Mouse (Mus musculus) thymus, postnatal 36 days (tissue): ENCODE results near the gene Btg1.

Experiments used
- DNase-seq, 2 experiments: peaks; one replicate each; pipeline ENCODE4 v3.0.0; 2022; ENCODE audit warnings: mixed read lengths in 2 of 2

Gene Btg1

GRCm38 (mm10) chr10:96616001-96616708 lies 651 bp upstream of the Btg1 start:
- no peak for DNase-seq

GRCm38 (mm10) chr10:96617221-96617950 lies 580 bp downstream of the Btg1 start:
- peak; percentile 66 to 78 for DNase-seq

- DNase-seq = peak; percentile 87
These were observed 1.3 kb downstream of the Btg1 start for GRCm38 (mm10) chr10:96617951-96618575.

- no peak for DNase-seq
These were observed 3.4 kb downstream of the Btg1 start for GRCm38 (mm10) chr10:96619951-96620889.

- DNase-seq = peak; percentile 63 to 79
These were observed 4.1 kb downstream of the Btg1 start for GRCm38 (mm10) chr10:96620890-96621271.

GRCm38 (mm10) chr10:96621361-96621945 lies 4.6 kb downstream of the Btg1 start:
- DNase-seq = no peak

- DNase-seq = no peak
These were observed 5.3 kb downstream of the Btg1 start for GRCm38 (mm10) chr10:96621980-96622645.

GRCm38 (mm10) chr10:96622761-96623632 lies 6.2 kb downstream of the Btg1 start:
- DNase-seq = no peak

- no peak for DNase-seq
These were observed 6.9 kb downstream of the Btg1 start for GRCm38 (mm10) chr10:96623633-96624195.

- no peak for DNase-seq
These were observed 7.6 kb downstream of the Btg1 start for GRCm38 (mm10) chr10:96624406-96624805.

- DNase-seq = no peak
These were observed 8.3 kb downstream of the Btg1 start for GRCm38 (mm10) chr10:96625061-96625460.

GRCm38 (mm10) chr10:96625682-96626081 lies 8.9 kb downstream of the Btg1 start:
- no peak for DNase-seq

GRCm38 (mm10) chr10:96626120-96626750 lies 9.4 kb downstream of the Btg1 start:
- no peak for DNase-seq

GRCm38 (mm10) chr10:96627332-96627731 lies 10.5 kb downstream of the Btg1 start:
- no peak for DNase-seq

GRCm38 (mm10) chr10:96628100-96628912 lies 11.5 kb downstream of the Btg1 start:
- DNase-seq = no peak

GRCm38 (mm10) chr10:96628913-96629199 lies 12.1 kb downstream of the Btg1 start:
- DNase-seq = no peak

- no peak for DNase-seq
These were observed 13.3 kb downstream of the Btg1 start for GRCm38 (mm10) chr10:96630110-96630509.

GRCm38 (mm10) chr10:96631066-96631711 lies 14.4 kb downstream of the Btg1 start:
- DNase-seq = no peak
